Mouse (Mus musculus): Measurements from ENCODE around the gene Cyp2g1.
"Not testable (repeated sequence)": the region's sequence is repeated elsewhere in the genome, so short reads cannot be mapped to it uniquely, and the experiment has no call there.

Gene Cyp2g1

DNA sequence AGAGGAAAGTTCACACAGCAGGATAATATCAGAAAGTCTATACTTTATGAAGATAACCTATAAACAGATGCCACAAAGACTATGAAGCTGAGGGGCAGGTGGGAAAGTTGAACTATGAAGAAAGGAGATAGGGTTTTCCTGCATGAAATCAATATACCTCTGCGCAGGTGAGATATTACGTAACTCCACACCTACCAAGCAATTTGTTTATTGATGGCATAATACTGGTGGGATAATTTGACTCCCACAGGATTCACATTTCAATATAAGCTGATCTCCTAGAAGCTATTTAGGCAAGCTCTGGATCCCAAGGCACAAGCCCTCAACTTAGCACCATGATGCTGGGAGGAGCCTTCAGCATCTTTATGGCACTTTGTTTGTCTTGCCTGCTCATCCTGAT, at the start of gene Cyp2g1:
Cyp2g1 (plus strand) TSS at position 301 of the 400 bp plus-strand sequence.
- DNase-seq, result no peak

GRCm38 (mm10) chr7:26767084-26767483, 41.6 kb upstream of the Cyp2g1 start:
- no peak for DNase-seq

DNA sequence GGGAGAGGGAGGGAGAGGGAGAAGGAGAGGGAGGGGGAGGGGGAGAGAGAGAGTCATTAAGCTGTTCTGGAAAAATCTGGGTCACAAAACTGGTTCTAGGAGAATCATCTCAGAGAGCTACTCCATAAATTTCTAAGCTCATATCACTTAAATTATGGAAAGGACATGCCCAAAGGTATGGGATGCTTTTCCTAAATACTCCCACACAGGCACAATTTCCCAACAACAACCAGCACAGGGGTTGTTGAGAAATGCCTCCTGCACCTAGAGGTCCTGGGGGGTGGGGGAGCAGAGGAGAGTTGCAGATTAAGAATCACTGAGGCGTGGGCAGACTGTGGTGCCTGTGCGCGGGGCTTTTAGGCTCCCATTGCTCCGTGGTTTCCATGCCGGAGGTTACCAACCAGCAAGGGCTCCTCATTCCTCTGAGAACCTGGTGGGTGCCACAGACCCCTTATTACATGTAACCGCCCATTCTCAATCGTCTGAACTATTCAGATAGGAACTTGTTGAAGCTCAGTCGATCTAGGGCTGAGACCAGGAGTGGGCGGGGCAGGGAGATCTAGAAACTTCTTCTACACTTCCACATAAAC, 38.7 kb upstream of the Cyp2g1 start:
- no peak for DNase-seq

GRCm38 (mm10) chr7:26772866-26773586, 35.7 kb upstream of the Cyp2g1 start:
- DNase-seq, result no peak

DNA sequence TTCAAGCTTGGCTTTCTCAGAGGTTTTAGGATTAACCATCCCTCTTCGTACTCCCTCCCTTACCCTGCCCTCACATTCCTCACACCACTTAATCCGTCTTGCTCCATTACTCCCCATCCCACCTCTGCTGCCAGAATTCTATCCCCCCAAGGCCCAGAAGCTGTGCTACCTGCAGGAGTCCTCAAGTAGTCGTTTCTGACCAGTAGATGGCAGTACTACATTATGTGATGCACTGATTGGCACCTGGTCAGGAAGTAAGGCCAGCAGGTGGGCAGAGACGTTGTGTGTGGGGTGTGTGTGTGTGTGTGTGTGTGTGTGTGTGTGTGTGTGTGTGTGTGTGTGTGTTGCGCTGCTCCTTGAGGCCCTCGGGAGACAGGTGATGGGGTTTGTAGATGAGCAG, 32.8 kb upstream of the Cyp2g1 start:
- DNase-seq, result peak; percentile 5

- DNase-seq, result no peak
Observed at GRCm38 (mm10) chr7:26777806-26778205, 30.9 kb upstream of the Cyp2g1 start.

GRCm38 (mm10) chr7:26778474-26778873, 30.2 kb upstream of the Cyp2g1 start:
- peak; percentile 58 for DNase-seq

GRCm38 (mm10) chr7:26779799-26780416, 28.8 kb upstream of the Cyp2g1 start:
- peak; percentile 3 for DNase-seq

DNA sequence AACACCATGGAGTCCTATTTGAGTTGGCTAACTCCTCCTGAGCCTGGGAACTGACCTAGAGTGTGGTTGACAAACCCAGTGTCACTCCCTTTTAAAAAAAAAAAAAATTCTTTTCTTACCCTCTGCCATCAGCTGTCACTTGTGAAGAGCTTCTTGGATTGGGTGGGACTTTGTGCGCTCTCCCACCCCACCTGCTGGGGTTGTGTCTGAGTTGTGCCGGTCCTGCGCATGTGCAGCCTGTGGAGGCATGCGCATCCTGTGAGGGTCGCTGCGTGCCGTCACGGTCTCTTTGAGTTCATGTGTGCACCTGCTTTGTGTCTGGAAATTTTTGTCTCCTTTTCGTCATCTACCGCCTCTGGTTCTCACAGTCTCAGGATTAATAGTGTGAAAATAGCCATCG, 28.2 kb upstream of the Cyp2g1 start:
- DNase-seq, result peak; percentile 40

DNA sequence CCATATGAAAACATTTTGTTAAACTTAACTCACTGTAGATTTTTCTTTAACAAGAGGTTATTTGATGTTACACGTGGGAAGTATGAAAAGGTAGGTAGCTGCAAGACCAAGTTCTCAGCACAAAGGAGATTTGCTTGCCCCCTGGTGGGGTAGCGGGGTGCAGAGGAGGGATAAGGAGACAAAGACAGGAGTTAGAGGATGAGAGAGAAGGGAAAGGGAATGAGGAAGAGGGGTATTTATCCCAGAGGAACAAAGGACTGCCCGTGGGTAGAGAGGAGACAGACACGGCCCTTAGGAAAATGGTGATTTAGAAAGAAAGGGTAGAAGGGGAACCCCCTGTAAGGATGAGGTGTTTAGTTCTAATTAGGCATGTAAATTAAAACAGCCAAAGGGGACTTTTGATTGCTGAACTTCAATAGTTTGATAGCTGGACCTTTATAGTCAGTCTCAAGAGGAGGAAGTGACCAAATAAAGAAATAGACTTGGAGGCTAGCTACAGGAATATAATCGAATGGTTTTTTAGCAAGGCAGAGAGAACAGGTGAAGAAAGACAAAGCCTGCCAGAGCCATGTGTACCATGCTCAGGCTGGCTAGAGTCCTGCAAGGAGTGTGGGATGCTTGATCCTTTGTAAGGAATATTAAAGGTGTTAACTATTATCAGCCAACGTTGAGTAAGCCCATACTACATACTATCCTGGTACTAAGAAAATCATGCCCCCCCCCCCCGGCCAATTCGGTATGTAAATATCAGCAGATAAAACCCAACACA, 27.5 kb upstream of the Cyp2g1 start:
- DNase-seq, result no peak

GRCm38 (mm10) chr7:26781767-26782131, 26.9 kb upstream of the Cyp2g1 start:
- no peak for DNase-seq

DNA sequence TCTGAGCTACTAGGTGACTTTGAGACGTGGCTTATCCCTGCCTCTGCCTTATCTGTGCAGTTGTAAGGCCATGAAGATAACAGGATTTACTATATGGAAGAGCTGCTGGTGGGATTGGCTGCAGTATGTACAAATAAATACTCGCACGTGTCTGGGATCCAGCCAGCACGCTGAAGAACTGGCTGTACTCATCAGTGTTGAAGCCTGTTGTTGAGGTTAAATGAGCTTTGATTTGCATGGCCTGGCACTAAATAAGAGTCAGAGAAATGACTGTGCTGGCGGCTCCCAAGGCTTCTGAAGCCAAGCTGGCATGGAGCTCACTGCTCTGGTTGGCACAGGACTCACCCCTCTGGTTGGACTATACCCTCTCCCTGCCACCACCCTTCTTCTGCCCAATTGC, 25.5 kb upstream of the Cyp2g1 start:
- peak; percentile 23 for DNase-seq

GRCm38 (mm10) chr7:26786013-26786412, 22.7 kb upstream of the Cyp2g1 start:
- DNase-seq, result not testable (repeated sequence)

DNA sequence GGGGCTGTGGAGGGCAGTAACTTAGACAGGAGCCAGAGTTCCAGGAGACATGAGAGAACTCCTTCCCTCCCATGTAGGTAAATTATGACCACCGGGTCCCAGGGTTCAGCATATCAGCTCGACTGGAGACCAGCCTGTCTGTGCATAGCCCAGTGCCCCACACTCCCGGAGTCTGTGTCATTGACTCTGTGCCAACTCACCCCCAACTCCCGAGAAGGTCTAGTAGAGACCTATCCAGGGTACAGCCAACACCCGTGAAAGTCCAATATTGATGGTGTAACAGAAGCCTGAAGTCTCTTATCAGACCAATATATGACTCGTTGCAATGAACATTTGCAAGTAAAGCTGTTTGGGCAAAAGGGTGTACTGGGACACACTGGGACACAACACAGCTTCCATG, 18.7 kb upstream of the Cyp2g1 start:
- no peak for DNase-seq

DNA sequence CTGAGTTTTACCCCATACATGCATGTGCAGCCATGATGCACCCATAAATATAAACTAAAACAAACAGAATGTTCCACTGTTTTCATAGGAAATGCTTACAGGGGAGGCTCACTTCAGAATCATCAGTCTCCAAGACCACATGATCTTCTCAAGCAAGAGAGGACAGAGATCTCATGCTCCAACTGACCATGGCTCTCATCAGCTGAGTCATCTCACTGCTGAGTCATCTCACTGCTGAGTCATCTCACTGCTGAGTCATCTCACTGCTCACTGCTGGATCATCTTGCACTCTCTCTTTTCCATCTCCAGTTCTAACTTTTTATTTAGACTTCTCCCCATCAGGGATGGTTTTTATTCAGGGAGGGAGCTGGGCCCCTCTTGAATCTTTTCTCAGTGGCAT, 8.6 kb upstream of the Cyp2g1 start:
- peak; percentile 31 for DNase-seq

DNA sequence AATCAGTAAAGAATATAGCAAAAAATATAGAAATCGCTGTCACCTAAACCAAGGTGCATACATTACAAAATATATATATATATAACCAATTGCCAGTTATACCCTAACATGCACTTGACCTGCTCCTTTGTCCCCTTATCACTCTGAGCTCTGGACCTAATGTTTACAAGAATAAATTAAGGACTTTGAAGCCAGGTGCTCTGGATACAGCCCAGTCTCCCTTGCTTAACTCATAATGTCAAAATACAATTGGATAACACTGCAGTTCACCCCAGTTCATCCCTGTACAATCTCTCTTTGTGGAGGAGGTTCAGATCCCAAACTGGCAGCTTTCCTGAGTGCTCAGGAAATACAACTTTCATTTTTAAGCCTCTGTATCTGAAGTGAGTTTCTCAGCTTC, 7.7 kb upstream of the Cyp2g1 start:
- no peak for DNase-seq

- DNase-seq, result not testable (repeated sequence)
Observed at GRCm38 (mm10) chr7:26831556-26832292, 23.0 kb downstream of the Cyp2g1 start.

GRCm38 (mm10) chr7:26832668-26833067, 24.0 kb downstream of the Cyp2g1 start:
- DNase-seq, result not testable (repeated sequence)

- not testable (repeated sequence) for DNase-seq
Observed at GRCm38 (mm10) chr7:26835059-26835458, 26.4 kb downstream of the Cyp2g1 start, which contains the start of gene Cyp2a5. Gene Cyp2a5 (plus strand): TSS chr7:26835305.

DNA sequence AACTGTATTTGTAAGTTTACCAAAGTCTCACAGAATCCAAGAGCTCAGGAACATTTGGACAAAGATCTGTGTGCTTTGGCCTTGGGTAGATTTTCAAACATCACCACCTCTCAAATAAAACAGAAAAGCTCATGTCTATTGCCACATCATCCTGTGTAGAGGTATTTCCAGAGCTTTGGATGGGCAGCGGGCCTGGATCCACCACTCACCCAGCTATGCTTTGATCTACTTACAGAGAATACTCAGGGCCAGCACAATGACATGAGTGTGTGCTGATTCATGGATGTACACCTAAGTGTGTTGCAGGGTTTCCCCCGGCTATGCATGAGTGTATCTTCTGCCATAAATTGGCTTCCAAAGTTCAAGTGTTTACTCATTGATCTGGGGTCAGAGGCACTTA, 34.7 kb downstream of the Cyp2g1 start:
- DNase-seq, result not testable (repeated sequence)

DNA sequence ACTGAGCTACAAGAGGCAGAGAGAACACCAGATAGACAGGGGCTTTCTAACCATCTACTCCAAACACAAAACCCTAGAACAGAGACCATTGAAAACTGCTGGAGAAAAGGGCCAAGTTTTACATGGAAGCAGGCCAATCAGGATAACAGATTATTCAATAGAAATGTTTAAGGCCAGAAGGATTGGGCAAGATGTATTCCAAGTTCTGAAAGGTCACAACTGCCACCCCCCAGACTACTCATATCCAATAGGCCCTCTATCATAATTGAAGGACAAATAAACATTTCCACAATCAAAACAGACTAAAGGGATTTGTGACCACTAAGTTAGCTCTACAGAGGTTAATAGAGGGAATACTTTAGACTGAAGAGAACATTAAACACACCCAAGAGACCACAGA, 41.4 kb downstream of the Cyp2g1 start:
- not testable (repeated sequence) for DNase-seq
